Mouse (Mus musculus) ES-Bruce4 (cell line): ENCODE data around the gene Ccser1.

Experiments
- CTCF ChIP-seq: IDR thresholded peaks from one replicate; pipeline ENCODE4 v1.8.1; 2011; ENCODE audit warnings: low read depth, low read length
- EP300 ChIP-seq: IDR thresholded peaks from 2 replicates; pipeline ENCODE4 v1.6.1; 2011; ENCODE audit warnings: low read depth, low read length; ENCODE audit not compliant: insufficient read depth

DNA sequence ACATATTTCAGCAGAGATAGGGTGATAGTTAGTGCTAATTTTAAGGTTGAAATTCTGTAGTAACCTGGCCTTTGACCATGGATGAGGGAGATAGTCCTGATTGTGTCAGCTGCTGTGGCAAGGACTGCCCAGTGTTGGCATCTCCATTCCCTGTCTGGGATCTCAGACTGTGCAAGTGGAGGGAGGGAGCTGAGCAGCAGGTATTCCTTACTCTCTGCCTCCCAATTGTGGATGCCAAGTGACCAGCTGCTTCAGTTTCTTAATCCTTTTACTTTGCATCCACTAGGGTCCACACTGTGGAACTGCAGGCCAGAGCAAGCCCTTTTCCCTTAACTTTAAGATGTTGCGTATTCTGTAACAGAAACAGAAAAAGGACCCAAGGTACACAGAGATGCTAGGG lies 154.3 kb downstream of the Ccser1 start:
- TF ChIP-seq EP300: no peak
- no peak for TF ChIP-seq CTCF
